Mouse (Mus musculus) MEL (cell line): ENCODE measurements around the gene Fchsd2.

Experiments
- CTCF ChIP-seq, 3 experiments: IDR thresholded peaks in 2 of 3; conservative IDR thresholded peaks in 1 of 3; 2 replicates each; pipeline ENCODE4 v1.5.1; 2011 to 2012; ENCODE audit warnings: low read length in 3 of 3, low read depth in 2 of 3, mild to moderate bottlenecking in 2 of 3, improper control_type of control experiment in 1 of 3, inconsistent platforms in 1 of 3, mixed read lengths in 1 of 3, moderate library complexity in 1 of 3; ENCODE audit not compliant: control insufficient read depth in 1 of 3, insufficient read depth in 1 of 3, poor library complexity in 1 of 3, severe bottlenecking in 1 of 3
- HCFC1 ChIP-seq: IDR thresholded peaks from 2 replicates; pipeline ENCODE4 v1.6.1; 2012; ENCODE audit warnings: low read depth, mild to moderate bottlenecking, inconsistent platforms, low read length, improper control_type of control experiment, moderate library complexity
- MAFK ChIP-seq: IDR thresholded peaks from 2 replicates; pipeline ENCODE4 v1.6.1; 2011; ENCODE audit warnings: low read depth, mild to moderate bottlenecking, low read length, improper control_type of control experiment, borderline replicate concordance
- MEF2A ChIP-seq: IDR thresholded peaks from 2 replicates; pipeline ENCODE4 v1.6.1; 2014; ENCODE audit warnings: low read depth, mild to moderate bottlenecking, inconsistent platforms, low read length, improper control_type of control experiment; ENCODE audit not compliant: poor library complexity, insufficient replicate concordance, severe bottlenecking; ENCODE audit errors: extremely low read depth
- MYC ChIP-seq: IDR thresholded peaks from 2 replicates; pipeline ENCODE4 v1.6.1; 2011; ENCODE audit warnings: low read depth, mild to moderate bottlenecking, low read length, improper control_type of control experiment, moderate library complexity
- NRF1 ChIP-seq: IDR thresholded peaks from 2 replicates; pipeline ENCODE4 v1.6.1; 2014; ENCODE audit warnings: low read depth, mild to moderate bottlenecking, inconsistent platforms, low read length, improper control_type of control experiment, moderate library complexity; ENCODE audit not compliant: poor library complexity, insufficient read depth, severe bottlenecking
- POLR2A ChIP-seq, 2 experiments: IDR thresholded peaks; 2 replicates each; pipeline ENCODE4 v1.6.1; 2011 to 2012; ENCODE audit warnings: low read length in 2 of 2, mild to moderate bottlenecking in 2 of 2, control low read depth in 1 of 2, improper control_type of control experiment in 1 of 2, low read depth in 1 of 2, moderate library complexity in 1 of 2; ENCODE audit not compliant: control insufficient read depth in 1 of 2, insufficient read depth in 1 of 2, poor library complexity in 1 of 2
- USF2 ChIP-seq, 2 experiments: IDR thresholded peaks; 2 replicates each; pipeline ENCODE4 v1.6.1; 2011 to 2012; ENCODE audit warnings: improper control_type of control experiment in 2 of 2, low read length in 2 of 2, borderline replicate concordance in 1 of 2, inconsistent platforms in 1 of 2, low read depth in 1 of 2, mild to moderate bottlenecking in 1 of 2; ENCODE audit not compliant: insufficient read depth in 1 of 2
- ZC3H11A ChIP-seq: IDR thresholded peaks from 2 replicates; pipeline ENCODE4 v1.6.1; 2012; ENCODE audit warnings: low read depth, mild to moderate bottlenecking, inconsistent platforms, low read length, improper control_type of control experiment
- ZMIZ1 ChIP-seq: IDR thresholded peaks from 2 replicates; pipeline ENCODE4 v1.6.1; 2012; ENCODE audit warnings: low read depth, mild to moderate bottlenecking, inconsistent platforms, low read length, improper control_type of control experiment, moderate library complexity

- TF ChIP-seq POLR2A (IDR thresholded peaks at IDR 0.05; ENCODE audit: control insufficient read depth in 1 of 2, insufficient read depth in 1 of 2, low read depth in 1 of 2, low read length in 2 of 2, poor library complexity in 1 of 2) (no peak), MYC (no peak), NRF1 (no peak), CTCF (IDR thresholded peaks at IDR 0.05 in 2 of 3, conservative IDR thresholded peaks at IDR 0.05 in 1 of 3; ENCODE audit: control insufficient read depth in 1 of 3, insufficient read depth in 1 of 3, low read depth in 2 of 3, low read length in 3 of 3, poor library complexity in 1 of 3, severe bottlenecking in 1 of 3) (no peak), USF2 (IDR thresholded peaks at IDR 0.05; ENCODE audit: borderline replicate concordance in 1 of 2, insufficient read depth in 1 of 2, low read depth in 1 of 2, low read length in 2 of 2) (no peak), MEF2A (no peak), HCFC1 (no peak), ZC3H11A (no peak), ZMIZ1 (no peak), MAFK (peak; percentile 73)
Observed at GRCm38 (mm10) chr7:101319796-101320195, 227.1 kb downstream of the Fchsd2 start.
